Comparison of ENCODE assay signal across 23 mouse cellular contexts in the genomic region with DNA sequence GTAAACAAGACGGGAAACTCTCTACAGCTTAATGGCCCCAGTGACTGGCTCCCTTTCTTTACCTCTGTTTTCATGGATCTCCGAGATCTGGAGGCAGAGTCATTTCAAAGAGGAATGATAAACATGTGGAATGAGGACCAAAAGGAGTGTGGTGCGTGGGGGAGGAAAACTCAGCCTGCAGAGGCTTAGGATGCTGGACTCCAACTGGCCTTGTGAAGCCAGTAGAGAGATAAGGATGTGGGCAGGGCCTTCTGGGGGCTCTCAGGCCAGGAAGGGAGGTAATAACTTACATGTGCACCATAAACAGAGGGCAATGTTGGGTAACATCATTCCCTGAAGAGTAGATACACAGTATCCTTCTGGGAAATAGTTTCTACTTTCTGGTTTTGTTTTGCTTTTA. TPM values are rescaled to one million over a fixed set of nuclear protein-coding genes. Genes with fewer than 3 reads are reported as not detected.
DNase-seq lines count a peak whose midpoint lies in the region; ATAC-seq lines count a peak whose summit lies in the region.
"Had no signal": no experiment of that assay in that cellular context is flagged by ENCODE, and none has a peak within 500 bp of the region (broad histone marks: within the 10 kb centered on the region; RNA-seq: fewer than 3 reads in every experiment).

No protein-coding gene starts in this region.

- no peak overlapping the region for H3K4me3 ChIP-seq in heart, embryonic 11.5 days (ENCODE audit: low read depth, low read length)
- no peak overlapping the region for H3K4me3 ChIP-seq in kidney, embryonic 16.5 days (ENCODE audit: low read length)
- no peak overlapping the region for H3K4me3 ChIP-seq in intestine, embryonic 16.5 days (ENCODE audit: low read length)
- H3K4me3 ChIP-seq: erythroblast, embryonic 14.5 days; forebrain, embryonic 12.5 days; heart, adult 2 months; hindbrain, embryonic 12.5 days; layer of hippocampus, adult 2 months; limb, embryonic 12.5 days; liver, embryonic 12.5 days; midbrain, embryonic 10.5 days had no signal

- no peaks in the 10 kb centered on the region for H3K9me3 ChIP-seq in heart, embryonic 11.5 days (replicated peaks; ENCODE audit: control insufficient read depth, low read length)
- no peaks in the 10 kb centered on the region for H3K9me3 ChIP-seq in kidney, embryonic 16.5 days (ENCODE audit: low read length)
- H3K9me3 ChIP-seq in intestine, embryonic 16.5 days (ENCODE audit: control insufficient read depth, low read length): no peaks in the 10 kb centered on the region
- H3K9me3 ChIP-seq: forebrain, embryonic 12.5 days; hindbrain, embryonic 12.5 days; limb, embryonic 12.5 days; liver, embryonic 12.5 days; midbrain, embryonic 10.5 days had no signal

- H3K9ac ChIP-seq in heart, embryonic 11.5 days (ENCODE audit: low read depth, low read length): no peak overlapping the region
- H3K9ac ChIP-seq in kidney, embryonic 16.5 days (replicated peaks; ENCODE audit: low read length): no peak overlapping the region
- H3K9ac ChIP-seq in intestine, embryonic 16.5 days (ENCODE audit: low read depth, low read length): no peak overlapping the region
- H3K9ac ChIP-seq: forebrain, embryonic 12.5 days; hindbrain, embryonic 12.5 days; limb, embryonic 12.5 days; liver, embryonic 12.5 days had no signal

- peaks cover 7% of the 10 kb centered on the region; the same call in 1 of the 2 replicates for H3K4me1 ChIP-seq in heart, embryonic 11.5 days (ENCODE audit: control insufficient read depth, insufficient read depth, low read length)
- peaks cover 62% of the 10 kb centered on the region for H3K4me1 ChIP-seq in kidney, embryonic 16.5 days (ENCODE audit: insufficient read depth, low read length)
- H3K4me1 ChIP-seq in intestine, embryonic 16.5 days (ENCODE audit: control insufficient read depth, insufficient read depth, low read length): peaks cover 22% of the 10 kb centered on the region
- H3K4me1 ChIP-seq: forebrain, embryonic 12.5 days; liver, embryonic 12.5 days; midbrain, embryonic 10.5 days had no signal

- H3K27ac ChIP-seq in heart, embryonic 11.5 days (ENCODE audit: low read depth, low read length): peak overlapping the region; percentile 3; the same call in 1 of the 2 replicates
- H3K27ac ChIP-seq in kidney, embryonic 16.5 days (ENCODE audit: low read length): peak overlapping the region; percentile 58; the same call in 1 of the 2 replicates
- H3K27ac ChIP-seq in intestine, embryonic 16.5 days (ENCODE audit: low read length): no peak overlapping the region
- H3K27ac ChIP-seq: forebrain, embryonic 12.5 days; heart, adult 2 months; hindbrain, embryonic 12.5 days; limb, embryonic 12.5 days; liver, embryonic 12.5 days; midbrain, embryonic 10.5 days had no signal

- no peaks in the 10 kb centered on the region for H3K36me3 ChIP-seq in heart, embryonic 11.5 days (ENCODE audit: control insufficient read depth, insufficient read depth, low read length)
- 0 out of 2 replicates have a peak, but pooled peaks cover 4% of the 10 kb centered on the region for H3K36me3 ChIP-seq in kidney, embryonic 16.5 days (ENCODE audit: insufficient read depth, low read length)
- no peaks in the 10 kb centered on the region for H3K36me3 ChIP-seq in intestine, embryonic 16.5 days (ENCODE audit: control insufficient read depth, insufficient read depth, low read length)
- H3K36me3 ChIP-seq: forebrain, embryonic 12.5 days; hindbrain, embryonic 12.5 days; limb, embryonic 12.5 days; liver, embryonic 12.5 days; midbrain, embryonic 10.5 days had no signal

- H3K27me3 ChIP-seq in heart, embryonic 11.5 days (ENCODE audit: control insufficient read depth, insufficient read depth, low read length): no peaks in the 10 kb centered on the region
- H3K27me3 ChIP-seq in kidney, embryonic 16.5 days (ENCODE audit: insufficient read depth, low read length): no peaks in the 10 kb centered on the region
- no peaks in the 10 kb centered on the region for H3K27me3 ChIP-seq in intestine, embryonic 16.5 days (replicated peaks; ENCODE audit: control insufficient read depth, insufficient read depth, low read length)
- H3K27me3 ChIP-seq: forebrain, embryonic 12.5 days; hindbrain, embryonic 12.5 days; limb, embryonic 12.5 days; liver, embryonic 12.5 days; Patski had no signal

- H3K4me2 ChIP-seq in heart, embryonic 11.5 days: no peak overlapping the region
- H3K4me2 ChIP-seq in kidney, embryonic 16.5 days (replicated peaks; ENCODE audit: low read depth, low read length): no peak overlapping the region
- no peak overlapping the region for H3K4me2 ChIP-seq in intestine, embryonic 16.5 days (ENCODE audit: low read depth, low read length)
- H3K4me2 ChIP-seq: forebrain, embryonic 12.5 days; hindbrain, embryonic 12.5 days; limb, embryonic 12.5 days; liver, embryonic 12.5 days had no signal

- ATAC-seq in heart, embryonic 11.5 days (replicated peaks; ENCODE audit: insufficient number of reproducible peaks, low FRiP score, low TSS enrichment): 0 out of 2 replicates have a peak, but pooled peaks have one; percentile 9
- ATAC-seq in kidney, embryonic 16.5 days (ENCODE audit: low FRiP score, low TSS enrichment): no peak
- ATAC-seq in intestine, embryonic 16.5 days: 0 out of 2 replicates have a peak, but pooled peaks have one; percentile 15
- no peak for ATAC-seq in cerebellum, adult (ENCODE audit: insufficient number of reproducible peaks, low FRiP score, low TSS enrichment)
- ATAC-seq: liver, embryonic 12.5 days had no signal

- no peak for DNase-seq in heart, adult 9 months (ENCODE audit: low spot score in 2 of 2)
- no peak for DNase-seq in kidney, adult 11 months
- DNase-seq in ovary, adult 18-20 months (ENCODE audit: low spot score): peak; percentile 64
- DNase-seq in ovary, postnatal 10 days (ENCODE audit: low spot score): no peak
- DNase-seq: cerebellum, adult 11-12 months; gastrocnemius, postnatal 25 days; retina, postnatal 1 day; right cerebral cortex, postnatal 25 days; spleen, adult 18-20 months; thymus, postnatal 36 days had no signal

- WGBS in heart, embryonic 11.5 days (ENCODE audit: insufficient replicate concordance): 24% methylated on average over 3 of the region's 3 CpGs
- WGBS in kidney, embryonic 16.5 days: 24% methylated on average over 3 of the region's 3 CpGs
- WGBS in intestine, embryonic 16.5 days: 35% methylated on average over 3 of the region's 3 CpGs

RNA-seq across cellular contexts. Expression of gene Rin2, which starts 7.9 kb away (rescaled TPM):
- 16.3 and 21.1 TPM in 2 replicates for polyA plus RNA-seq in heart, embryonic 11.5 days (2014; fragmentation: Nextera tagmentation; extraction: Ambion mirVana)
- polyA plus RNA-seq in kidney, embryonic 16.5 days (2015; fragmentation: Nextera tagmentation; extraction: Ambion mirVana): 32.5 and 37.7 TPM in 2 replicates
- 16.0 and 16.9 TPM in 2 replicates for polyA plus RNA-seq in intestine, embryonic 16.5 days (2015; fragmentation: Nextera tagmentation; extraction: Ambion mirVana)

Comparison
In these comparisons a context has a peak if more than half of its experiments do, and no peak if none do; other contexts are left out.
1. ATAC-seq: peak in heart, embryonic 11.5 days (single experiment) and intestine, embryonic 16.5 days (single experiment); none in kidney, embryonic 16.5 days (single experiment) and cerebellum, adult (single experiment).